Mouse (Mus musculus) lung, postnatal 36 days (tissue): ENCODE results near the gene Rdh9.
"Not testable (repeated sequence)": the region's sequence is repeated elsewhere in the genome, so short reads cannot be mapped to it uniquely, and the experiment has no call there.

Experiments
- DNase-seq: peaks from one replicate; pipeline ENCODE4 v3.0.0; 2022; ENCODE audit warnings: mixed read lengths

Gene Rdh9

DNA sequence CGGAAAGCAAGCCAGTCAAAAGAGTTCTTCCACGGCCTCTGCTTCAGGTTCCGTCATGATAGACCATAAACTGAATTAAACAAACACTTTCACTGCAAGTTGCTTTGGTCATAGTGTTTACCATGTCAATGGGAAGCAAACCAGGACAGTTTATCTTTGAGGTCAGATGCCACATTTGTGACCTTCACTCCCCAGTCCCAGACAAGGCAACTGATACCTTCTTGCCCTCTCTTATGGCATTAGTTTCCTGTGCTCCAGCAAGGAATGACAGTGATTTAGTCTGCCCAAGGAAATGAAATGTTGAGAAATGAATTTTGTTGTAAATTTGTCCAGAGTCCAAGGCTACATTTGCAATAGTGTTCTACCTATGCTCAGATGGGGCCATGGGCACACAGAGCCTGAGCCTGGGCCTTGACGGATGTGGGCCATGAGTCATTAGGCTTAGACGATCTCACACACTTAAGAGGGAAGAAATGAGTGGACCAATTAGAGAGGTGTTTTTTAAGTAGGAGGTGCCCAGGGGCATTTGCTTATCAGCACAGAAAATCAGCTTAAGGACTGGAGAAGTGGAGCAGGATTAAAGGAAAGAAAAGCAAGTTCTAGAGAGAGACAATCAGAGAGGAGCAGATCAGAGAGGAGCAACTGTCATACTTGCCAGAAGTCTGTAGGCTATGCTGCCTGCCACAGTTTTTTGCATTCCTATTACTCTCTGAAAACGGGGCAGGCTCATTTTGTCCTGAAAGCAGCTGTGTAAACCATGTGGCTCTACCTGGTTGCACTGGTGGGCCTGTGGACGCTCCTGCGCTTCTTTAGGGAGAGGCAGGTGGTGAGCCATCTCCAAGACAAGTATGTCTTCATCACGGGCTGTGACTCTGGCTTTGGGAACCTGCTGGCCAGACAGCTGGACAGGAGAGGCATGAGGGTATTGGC lies 16.7 kb upstream of the Rdh9 start, which contains the start of the genes Rdh1 and Rdh16f1:
Gene Rdh1, plus strand, starts transcription at position 541 of the 930 bp plus-strand sequence.
Gene Rdh16f1, plus strand, starts transcription at position 607 of the 930 bp plus-strand sequence.
- DNase-seq, result no peak

DNA sequence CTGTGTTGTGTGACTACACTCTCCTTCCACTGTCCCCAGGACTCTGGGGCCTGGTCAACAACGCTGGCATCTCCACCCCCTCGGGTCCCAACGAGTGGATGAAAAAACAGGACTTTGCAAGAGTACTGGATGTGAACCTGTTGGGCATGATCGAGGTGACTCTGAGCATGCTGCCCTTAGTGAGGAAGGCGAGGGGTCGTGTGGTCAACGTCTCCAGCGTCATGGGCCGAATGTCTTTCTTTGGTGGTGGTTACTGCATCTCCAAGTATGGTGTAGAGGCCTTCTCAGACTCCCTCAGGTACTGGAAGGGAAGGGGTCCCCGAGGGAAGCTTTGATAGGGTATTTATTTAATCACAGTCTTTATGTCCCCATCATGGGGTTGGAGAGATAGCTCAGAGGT lies 13.3 kb upstream of the Rdh9 start:
- not testable (repeated sequence) for DNase-seq

DNA sequence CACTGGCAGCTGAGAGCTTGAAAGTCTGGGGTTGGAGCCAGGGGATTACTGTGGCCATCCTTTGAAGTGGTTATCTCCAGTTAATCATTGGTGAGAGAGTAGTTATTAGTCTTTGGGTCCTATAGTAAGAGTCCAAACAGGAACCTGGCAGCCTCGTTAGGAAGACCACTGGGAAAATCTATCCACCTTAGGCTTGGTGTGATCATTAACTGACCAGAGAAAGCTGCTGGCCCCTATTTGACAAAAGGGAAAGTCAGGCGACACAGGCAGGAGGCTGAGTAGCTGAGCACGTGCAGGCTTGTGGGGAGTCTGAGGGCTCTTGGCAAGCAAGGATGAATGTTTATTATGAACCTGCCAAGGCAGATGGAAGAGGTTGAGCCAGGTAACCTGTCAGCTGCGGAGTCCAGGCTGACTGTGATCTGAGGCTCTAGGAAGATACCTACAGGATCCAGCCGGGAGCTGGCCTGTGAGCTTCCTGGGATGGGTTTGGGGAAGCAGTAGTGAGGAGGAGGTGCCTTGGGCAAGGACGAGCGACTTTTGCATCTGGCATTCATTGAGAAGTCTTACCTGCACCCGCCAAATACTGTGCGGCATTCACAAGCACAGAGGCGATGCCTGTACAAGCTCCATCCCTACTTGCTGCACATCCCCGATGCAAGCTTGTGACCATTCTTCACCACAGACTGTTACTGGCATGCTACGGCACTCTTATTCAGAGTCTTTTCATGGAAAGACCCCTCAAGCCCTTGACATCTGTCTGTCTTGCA lies 12.1 kb upstream of the Rdh9 start:
- DNase-seq, result no peak

DNA sequence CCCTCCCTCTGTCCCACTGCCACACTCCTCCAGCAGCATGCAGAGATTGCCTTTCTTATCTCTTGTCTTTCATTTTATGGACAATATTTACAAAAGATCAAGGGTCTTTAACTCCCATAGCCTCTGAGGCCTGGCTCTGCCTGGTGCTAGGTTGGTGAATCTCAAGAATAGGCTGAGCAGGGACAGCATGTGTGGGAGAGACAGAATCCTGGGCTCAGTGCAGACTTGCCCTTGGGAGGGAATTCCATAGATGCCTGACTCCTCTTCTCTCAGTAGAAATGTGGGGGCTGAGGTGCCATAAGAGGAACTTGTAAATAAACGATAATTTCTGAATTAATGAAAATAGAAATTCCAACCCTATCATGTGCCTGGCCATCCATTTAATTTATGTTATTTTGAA lies 9.6 kb upstream of the Rdh9 start:
- no peak for DNase-seq

DNA sequence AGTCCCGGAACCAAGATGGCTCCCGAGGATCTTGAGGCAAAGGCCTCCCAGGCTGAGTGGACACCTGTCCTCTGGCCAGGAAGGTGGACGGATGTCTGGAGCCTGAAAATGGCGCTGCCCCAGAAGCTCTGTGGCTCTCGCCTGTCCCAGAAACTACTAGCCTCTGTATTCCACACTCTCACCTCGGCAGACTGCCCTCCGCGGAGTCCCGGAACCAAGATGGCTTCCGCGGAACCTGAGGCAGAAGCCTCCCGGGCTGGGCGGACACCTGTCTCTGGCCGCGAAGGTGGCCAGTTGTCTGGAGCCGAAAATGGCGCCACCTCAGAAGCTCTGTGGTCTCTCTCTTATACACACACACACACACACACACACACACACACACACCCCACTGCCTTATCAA lies 6.1 kb downstream of the Rdh9 start:
- DNase-seq, result not testable (repeated sequence)

- DNase-seq, result not testable (repeated sequence)
Observed at GRCm38 (mm10) chr10:127785411-127785810, 9.2 kb downstream of the Rdh9 start.

DNA sequence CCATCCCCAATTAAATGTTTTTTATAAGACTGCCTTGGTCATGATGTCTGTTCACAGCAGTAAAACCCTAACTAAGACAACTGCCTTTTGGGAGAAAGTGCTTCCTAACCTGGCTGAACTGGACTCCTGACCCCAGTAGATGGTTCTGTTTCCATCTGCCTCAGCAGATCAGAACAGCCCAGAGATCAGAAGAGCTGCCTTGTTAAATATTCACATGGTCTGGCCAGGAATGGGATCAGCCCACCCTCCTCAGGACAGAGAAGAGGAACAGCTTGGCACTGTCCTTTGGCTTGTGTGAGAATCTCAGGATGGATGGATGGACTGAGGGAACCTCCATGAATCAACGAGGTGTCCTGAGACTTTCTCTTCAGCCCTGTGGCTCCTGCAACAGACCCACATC lies 23.1 kb downstream of the Rdh9 start:
- DNase-seq, result no peak

- DNase-seq, result no peak
Observed at GRCm38 (mm10) chr10:127800891-127801290, 24.7 kb downstream of the Rdh9 start, which contains the start of gene Rdh16. Rdh16 (plus strand) TSS chr10:127801152.

DNA sequence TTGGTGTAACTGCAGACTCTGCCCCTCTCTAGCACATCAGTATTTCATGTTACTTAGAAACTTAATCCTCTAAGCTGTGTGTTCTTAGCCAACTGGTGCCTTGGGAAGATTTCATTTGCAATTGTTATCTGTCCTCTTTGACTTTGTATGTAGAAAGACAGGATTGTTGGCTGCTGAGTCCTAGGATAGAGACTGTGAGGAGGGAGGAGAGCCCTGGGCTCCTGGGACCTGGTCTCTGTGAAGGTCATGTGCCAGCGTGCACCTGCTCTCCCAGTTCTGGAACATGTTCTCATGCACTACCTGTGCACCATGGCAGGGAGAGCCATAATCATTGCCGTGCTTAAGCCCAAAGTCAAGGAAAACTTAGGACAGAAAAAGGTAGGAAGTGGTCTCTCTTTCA lies 25.4 kb downstream of the Rdh9 start:
- DNase-seq, result no peak

DNA sequence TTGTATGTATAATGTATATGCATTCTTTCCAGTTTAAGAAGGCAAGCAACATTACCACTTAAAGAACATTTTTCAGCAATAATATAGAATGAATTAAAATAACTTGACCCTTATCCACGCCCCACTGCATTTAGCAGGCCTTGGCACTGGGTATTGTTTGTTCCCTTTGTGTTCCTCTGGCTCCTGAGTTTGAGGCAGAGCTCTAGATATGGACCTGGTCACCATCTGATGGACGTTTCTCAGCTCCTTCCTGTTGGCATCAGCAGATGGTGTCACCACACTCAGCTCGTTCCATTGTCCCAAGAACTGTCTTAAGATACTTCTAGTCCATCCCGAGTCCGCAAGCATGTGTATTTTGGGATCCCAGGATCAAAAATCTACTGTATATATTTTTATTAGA lies 26.1 kb downstream of the Rdh9 start:
- no peak for DNase-seq

GRCm38 (mm10) chr10:127804416-127804815 lies 28.2 kb downstream of the Rdh9 start:
- DNase-seq, result no peak

DNA sequence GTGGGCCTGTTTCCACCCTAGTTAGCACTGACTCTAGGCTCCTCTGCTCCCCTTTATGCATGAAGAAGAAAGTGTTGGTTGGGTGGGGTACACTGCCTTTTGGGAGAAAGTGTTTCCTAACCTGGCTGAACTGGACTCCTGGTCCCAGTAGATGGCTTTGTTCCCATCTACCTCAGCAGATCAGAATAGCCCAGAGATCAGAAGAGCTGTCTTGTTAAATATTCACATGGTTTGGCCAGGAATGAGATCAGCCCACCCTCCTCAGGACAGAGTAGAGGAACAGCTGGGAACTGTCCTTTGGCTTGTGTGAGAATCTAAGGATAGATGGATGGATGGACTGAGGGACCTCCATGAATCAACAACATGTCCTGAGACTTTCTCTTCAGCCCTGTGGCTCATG lies 39.7 kb downstream of the Rdh9 start:
- DNase-seq, result no peak

DNA sequence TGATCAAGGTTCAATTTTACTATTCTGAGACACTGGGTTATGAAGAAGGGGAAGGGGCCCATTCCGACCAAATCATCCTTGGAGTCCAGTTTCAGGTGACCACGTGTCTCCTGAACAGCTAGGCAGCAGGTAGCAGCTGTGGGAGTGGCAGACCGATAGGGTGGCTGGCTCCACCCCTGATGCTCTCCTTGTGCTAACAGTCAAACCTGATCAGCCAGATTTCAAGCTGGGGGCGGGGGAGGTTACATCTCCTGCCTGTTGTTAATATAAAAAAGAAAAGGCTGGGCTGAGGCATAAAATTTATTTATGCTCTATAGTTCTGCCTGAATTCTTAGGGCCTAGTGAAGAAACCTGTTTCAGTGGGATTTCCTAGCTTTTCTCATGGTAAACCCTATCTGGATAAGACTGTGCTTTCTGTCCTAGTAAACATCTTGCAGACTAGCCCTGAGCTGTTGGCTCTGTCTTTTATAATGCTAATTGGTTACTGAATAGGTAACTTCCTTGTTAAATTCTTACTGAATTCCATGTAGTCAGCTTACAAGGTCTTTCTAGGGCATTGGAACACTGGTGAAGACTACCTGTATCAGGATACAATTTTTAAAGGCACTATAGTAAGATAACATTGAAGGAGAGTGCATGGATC lies 41.2 kb downstream of the Rdh9 start:
- not testable (repeated sequence) for DNase-seq

GRCm38 (mm10) chr10:127821806-127822205 lies 45.6 kb downstream of the Rdh9 start:
- not testable (repeated sequence) for DNase-seq

DNA sequence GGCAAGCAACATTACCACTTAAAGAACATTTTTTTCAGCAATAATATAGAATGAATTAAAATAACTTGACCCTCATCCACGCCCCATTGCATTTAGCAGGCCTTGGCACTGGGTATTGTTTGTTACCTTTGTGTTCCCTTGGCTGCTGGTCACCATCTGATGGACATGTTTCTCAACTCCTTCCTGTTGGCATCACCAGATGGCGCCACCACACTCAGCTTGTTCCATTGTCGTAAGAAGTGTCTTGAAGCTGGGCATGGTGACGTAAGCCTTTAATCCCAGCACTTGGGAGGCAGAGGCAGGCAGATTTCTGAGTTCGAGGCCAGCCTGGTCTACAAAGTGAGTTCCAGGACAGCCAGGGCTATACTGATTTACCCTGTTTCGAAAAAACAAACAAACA lies 49.2 kb downstream of the Rdh9 start:
- DNase-seq, result peak; percentile 44

GRCm38 (mm10) chr10:127829121-127829520 lies 52.9 kb downstream of the Rdh9 start:
- no peak for DNase-seq

DNA sequence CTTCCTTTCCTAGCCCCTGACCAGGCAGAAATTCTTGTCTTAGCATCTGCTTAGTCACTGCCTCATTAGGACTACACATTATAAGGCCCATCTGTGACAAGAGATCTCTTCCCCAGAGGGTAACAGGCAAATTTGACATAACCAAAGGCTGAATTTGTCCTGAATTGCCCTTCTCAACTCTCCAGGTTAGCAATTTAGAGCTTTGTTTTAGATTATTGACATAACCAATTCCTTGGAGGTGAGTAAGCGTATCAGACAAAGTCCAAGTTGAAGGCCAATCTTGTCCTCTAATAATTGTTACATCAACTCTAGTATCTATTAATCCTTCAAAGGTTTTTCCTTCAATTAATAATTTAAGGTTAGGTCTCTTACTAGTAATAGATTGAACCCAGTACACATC lies 58.0 kb downstream of the Rdh9 start:
- DNase-seq, result not testable (repeated sequence)

DNA sequence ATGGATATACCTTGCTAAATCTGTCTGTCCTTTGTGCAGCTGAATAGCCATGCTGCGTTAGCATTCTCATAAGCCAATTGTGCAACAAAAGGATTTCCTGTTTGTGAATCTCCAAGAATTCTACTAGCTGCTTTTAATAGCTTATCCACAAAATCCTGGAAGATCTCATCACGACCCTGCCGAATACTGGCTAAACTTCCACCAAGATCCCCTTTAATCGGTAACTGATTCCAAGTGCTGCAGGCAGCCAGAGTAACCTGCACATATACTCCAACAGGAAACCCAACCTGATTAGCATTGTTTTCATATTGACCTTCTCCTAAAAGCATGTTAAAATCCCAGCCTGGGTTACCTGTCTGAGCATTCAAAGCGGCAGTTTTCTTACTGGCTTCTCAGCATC lies 59.1 kb downstream of the Rdh9 start:
- no peak for DNase-seq

DNA sequence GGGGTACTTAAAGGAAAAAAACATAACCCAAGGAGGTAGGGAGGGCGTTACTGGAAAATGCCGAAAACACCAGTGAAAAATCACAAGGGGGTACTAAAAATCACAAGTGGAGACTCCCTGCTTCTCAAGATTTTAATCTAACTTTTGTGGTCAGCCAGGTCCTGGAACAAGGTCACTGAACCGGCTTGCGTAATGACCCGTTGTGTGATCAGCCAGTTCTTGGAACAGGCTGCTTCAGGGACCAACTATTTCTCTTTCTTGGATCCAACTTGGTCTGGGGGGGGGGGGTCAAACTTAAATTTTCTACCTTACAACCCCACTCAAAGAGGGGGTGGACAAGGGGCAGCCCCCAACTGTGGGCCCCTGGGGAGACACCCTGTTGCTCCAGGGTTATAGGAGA lies 61.6 kb downstream of the Rdh9 start:
- DNase-seq, result peak; percentile 19

GRCm38 (mm10) chr10:127838539-127838938 lies 62.4 kb downstream of the Rdh9 start:
- DNase-seq, result no peak

DNA sequence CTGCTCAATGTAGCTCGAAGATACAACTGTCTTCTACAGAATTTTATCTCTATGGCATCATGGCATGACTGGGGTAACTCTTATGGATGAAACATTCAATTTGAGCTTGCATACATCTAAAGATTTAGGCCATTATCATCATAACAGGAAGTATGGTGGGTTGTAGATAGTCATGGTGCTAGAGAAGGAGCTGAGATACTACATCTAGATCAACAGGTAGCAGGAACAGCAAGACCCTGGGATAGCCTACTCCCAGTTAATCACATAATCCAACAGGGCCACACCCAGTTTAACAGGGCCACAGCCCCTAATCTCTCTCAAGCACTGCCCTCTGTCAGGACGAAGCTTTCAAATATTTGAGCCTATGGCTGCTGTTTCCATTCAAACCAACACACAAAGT lies 64.6 kb downstream of the Rdh9 start:
- no peak for DNase-seq
